Mouse (Mus musculus) bone marrow macrophage, adult 2 months (primary cell): ENCODE measurements around the gene Smurf1. TPM values are rescaled to one million over a fixed set of nuclear protein-coding genes. Genes with fewer than 3 reads are reported as not detected.
A peak's percentile ranks its signal among the peaks of the same experiment; 100 is the strongest.

ENCODE experiments used
- H3K27ac ChIP-seq: 2 replicates; pipeline ENCODE4 v1.5.1; 2012; ENCODE audit warnings: low read depth, low read length; ENCODE audit not compliant: insufficient read depth
- H3K4me1 ChIP-seq: 2 replicates; pipeline ENCODE4 v1.6.1; 2012; ENCODE audit warnings: low read length; ENCODE audit not compliant: control insufficient read depth, insufficient read depth
- H3K4me3 ChIP-seq: 2 replicates; pipeline ENCODE4 v1.5.1; 2012; ENCODE audit warnings: mild to moderate bottlenecking, low read length, moderate library complexity; ENCODE audit not compliant: insufficient read depth
- CTCF ChIP-seq: IDR thresholded peaks from 2 replicates; pipeline ENCODE4 v1.5.1; 2012; ENCODE audit warnings: low read depth, mild to moderate bottlenecking, low read length, moderate library complexity
- POLR2A ChIP-seq: IDR thresholded peaks from 2 replicates; pipeline ENCODE4 v1.6.1; 2012; ENCODE audit warnings: mild to moderate bottlenecking, low read depth, low read length, borderline replicate concordance
- polyA plus RNA-seq: library from polyadenylated mRNA; stranded (reverse); fragments of >200 nt; gene quantifications from 2 replicates; pipeline ENCODE4 v1.2.4, GENCODE M21; 2012; ENCODE audit not compliant: missing spikeins, insufficient read depth, insufficient read length

Smurf1 gene
- polyA plus RNA-seq, 1 experiment = 11.5 TPM

- no peak for TF ChIP-seq POLR2A
- TF ChIP-seq CTCF = 0 out of 2 replicates have a peak, but pooled peaks have one; percentile 22
- no peak overlapping the region for H3K4me3 ChIP-seq
- no peak overlapping the region for H3K27ac ChIP-seq
- H3K4me1 ChIP-seq = no peaks in the 10 kb centered on the region
These were observed 22.9 kb upstream of the Smurf1 start for GRCm38 (mm10) chr5:144988340-144989060.

GRCm38 (mm10) chr5:144987561-144987960 lies 21.9 kb upstream of the Smurf1 start:
- H3K4me3 ChIP-seq = no peak overlapping the region
- TF ChIP-seq POLR2A (no peak), CTCF (no peak)
- H3K4me1 ChIP-seq = no peaks in the 10 kb centered on the region
- H3K27ac ChIP-seq = no peak overlapping the region

- Histone ChIP-seq H3K27ac (no peak overlapping the region), H3K4me3 (no peak overlapping the region), H3K4me1 (no peaks in the 10 kb centered on the region)
- no peak for TF ChIP-seq CTCF
- TF ChIP-seq POLR2A = no peak
These were observed 19.2 kb upstream of the Smurf1 start for GRCm38 (mm10) chr5:144984839-144985238.

- TF ChIP-seq POLR2A (no peak), CTCF (no peak)
- Histone ChIP-seq H3K27ac (no peak overlapping the region), H3K4me3 (no peak overlapping the region), H3K4me1 (no peaks in the 10 kb centered on the region)
These were observed 17.6 kb upstream of the Smurf1 start for GRCm38 (mm10) chr5:144983227-144983626.

- Histone ChIP-seq H3K4me3 (no peak overlapping the region), H3K4me1 (peaks cover 5% of the 10 kb centered on the region; the same call in 1 of the 2 replicates), H3K27ac (no peak overlapping the region)
- TF ChIP-seq POLR2A (no peak), CTCF (no peak)
These were observed 13.5 kb upstream of the Smurf1 start for GRCm38 (mm10) chr5:144979110-144979509.

- TF ChIP-seq POLR2A (no peak), CTCF (no peak)
- Histone ChIP-seq H3K27ac (no peak overlapping the region), H3K4me1 (peaks cover 5% of the 10 kb centered on the region; the same call in 1 of the 2 replicates), H3K4me3 (no peak overlapping the region)
These were observed 13.0 kb upstream of the Smurf1 start for GRCm38 (mm10) chr5:144978533-144979107.

GRCm38 (mm10) chr5:144971266-144971665 lies 5.6 kb upstream of the Smurf1 start:
- H3K4me3 ChIP-seq = no peak overlapping the region
- TF ChIP-seq POLR2A = no peak
- TF ChIP-seq CTCF = no peak
- H3K4me1 ChIP-seq = peaks cover 14% of the 10 kb centered on the region
- no peak overlapping the region for H3K27ac ChIP-seq

- Histone ChIP-seq H3K4me3 (peak overlapping the region; percentile 90), H3K4me1 (peaks cover 23% of the 10 kb centered on the region), H3K27ac (0 out of 2 replicates have a peak overlapping the region, but pooled peaks have one; percentile 22)
- TF ChIP-seq CTCF (no peak), POLR2A (no peak)
These were observed 592 bp downstream of the Smurf1 start for GRCm38 (mm10) chr5:144964872-144965638.

GRCm38 (mm10) chr5:144964465-144964864 lies 1.2 kb downstream of the Smurf1 start:
- Histone ChIP-seq H3K27ac (no peak overlapping the region), H3K4me1 (peaks cover 23% of the 10 kb centered on the region), H3K4me3 (peak overlapping the region; percentile 10; the same call in 1 of the 2 replicates)
- TF ChIP-seq CTCF = no peak
- no peak for TF ChIP-seq POLR2A
